Mouse (Mus musculus) CH12.LX (cell line): Measurements from ENCODE around the gene Kiss1r.

Experiments used
- CHD1 ChIP-seq: IDR thresholded peaks from 2 replicates; pipeline ENCODE4 v1.6.1; 2012; ENCODE audit warnings: low read depth, low read length, improper control_type of control experiment, inconsistent platforms
- CHD2 ChIP-seq: IDR thresholded peaks from 2 replicates; pipeline ENCODE4 v1.6.1; 2011; ENCODE audit warnings: low read length, improper control_type of control experiment
- CTCF ChIP-seq, 2 experiments: IDR thresholded peaks in 1 of 2; conservative IDR thresholded peaks in 1 of 2; 2 replicates each; pipeline ENCODE4 v1.5.1; 2011 to 2012; ENCODE audit warnings: low read depth in 2 of 2, low read length in 2 of 2, improper control_type of control experiment in 1 of 2, inconsistent platforms in 1 of 2, mild to moderate bottlenecking in 1 of 2, moderate library complexity in 1 of 2
- EP300 ChIP-seq: IDR thresholded peaks from 2 replicates; pipeline ENCODE4 v1.6.1; 2011; ENCODE audit warnings: low read length, improper control_type of control experiment
- MXI1 ChIP-seq: IDR thresholded peaks from 2 replicates; pipeline ENCODE4 v1.6.1; 2011; ENCODE audit warnings: mild to moderate bottlenecking, low read depth, low read length, improper control_type of control experiment
- POLR2A ChIP-seq: IDR thresholded peaks from 2 replicates; pipeline ENCODE4 v1.6.1; 2011; ENCODE audit warnings: low read depth, mild to moderate bottlenecking, improper control_type of control experiment, low read length
- POLR2AphosphoS2 ChIP-seq: IDR thresholded peaks from 2 replicates; pipeline ENCODE4 v1.6.1; 2011; ENCODE audit warnings: low read depth, low read length, improper control_type of control experiment
- UBTF ChIP-seq: IDR thresholded peaks from 2 replicates; pipeline ENCODE4 v1.6.1; 2012; ENCODE audit warnings: low read depth, mild to moderate bottlenecking, inconsistent platforms, low read length, improper control_type of control experiment, moderate library complexity
- ZC3H11A ChIP-seq: IDR thresholded peaks from 2 replicates; pipeline ENCODE4 v1.6.1; 2012; ENCODE audit warnings: low read depth, mild to moderate bottlenecking, inconsistent platforms, low read length, improper control_type of control experiment
- ZMIZ1 ChIP-seq: IDR thresholded peaks from 2 replicates; pipeline ENCODE4 v1.6.1; 2012; ENCODE audit warnings: low read depth, mild to moderate bottlenecking, inconsistent platforms, low read length, improper control_type of control experiment
- ZNF384 ChIP-seq: IDR thresholded peaks from 2 replicates; pipeline ENCODE4 v1.6.1; 2012; ENCODE audit warnings: low read depth, low read length, improper control_type of control experiment, inconsistent platforms

- TF ChIP-seq POLR2A (no peak), CTCF (conservative IDR thresholded peaks at IDR 0.05 in 1 of 2, IDR thresholded peaks at IDR 0.05 in 1 of 2; ENCODE audit: low read depth in 2 of 2, low read length in 2 of 2) (no peak), ZMIZ1 (no peak), ZC3H11A (no peak), CHD2 (no peak), ZNF384 (no peak), POLR2AphosphoS2 (no peak), EP300 (no peak), MXI1 (no peak), CHD1 (no peak), UBTF (no peak)
Observed at GRCm38 (mm10) chr10:79877757-79878156, 39.0 kb upstream of the Kiss1r start.
